Mouse (Mus musculus) MEL (cell line): Measurements from ENCODE around the gene Bnipl. TPM values are rescaled to one million over a fixed set of nuclear protein-coding genes. Genes with fewer than 3 reads are reported as not detected.
A peak's percentile ranks its signal among the peaks of the same experiment; 100 is the strongest.

Source experiments
- DNase-seq: peaks from one replicate; pipeline ENCODE4 v3.0.0; 2011; ENCODE audit warnings: low read depth, low spot score
- H3K27ac ChIP-seq: 2 replicates; pipeline ENCODE4 v1.5.1; 2012; ENCODE audit warnings: low read depth, mild to moderate bottlenecking, control low read depth, low read length, moderate library complexity; ENCODE audit not compliant: control insufficient read depth
- H3K27me3 ChIP-seq, 2 experiments: fragments of 150-350 bp in 1 of 2; sonication (generic) in 1 of 2; 2 replicates each; pipeline ENCODE4 v1.6.1; 2012; ENCODE audit warnings: low read length in 2 of 2, mild to moderate bottlenecking in 2 of 2, improper control_type of control experiment in 1 of 2, moderate library complexity in 1 of 2; ENCODE audit not compliant: insufficient read depth in 2 of 2, control insufficient read depth in 1 of 2
- H3K36me3 ChIP-seq, 2 experiments: 2 replicates each; pipeline ENCODE4 v1.6.1; 2012 to 2014; ENCODE audit warnings: low read length in 2 of 2, improper control_type of control experiment in 1 of 2, inconsistent platforms in 1 of 2, mild to moderate bottlenecking in 1 of 2; ENCODE audit not compliant: insufficient read depth in 2 of 2, control insufficient read depth in 1 of 2
- H3K4me1 ChIP-seq, 2 experiments: fragments of 150-350 bp in 1 of 2; sonication (generic) in 1 of 2; 2 replicates each; pipeline ENCODE4 v1.6.1; 2012; ENCODE audit warnings: low read length in 2 of 2, improper control_type of control experiment in 1 of 2, mild to moderate bottlenecking in 1 of 2; ENCODE audit not compliant: insufficient read depth in 2 of 2, control insufficient read depth in 1 of 2
- H3K4me3 ChIP-seq, 2 experiments: fragments of 150-350 bp in 1 of 2; sonication (generic) in 1 of 2; 2 replicates each; pipeline ENCODE4 v1.5.1; 2012; ENCODE audit warnings: low read depth in 2 of 2, low read length in 2 of 2, mild to moderate bottlenecking in 2 of 2, moderate library complexity in 2 of 2, control low read depth in 1 of 2, improper control_type of control experiment in 1 of 2; ENCODE audit not compliant: control insufficient read depth in 1 of 2, insufficient read depth in 1 of 2
- H3K79me2 ChIP-seq: 2 replicates; pipeline ENCODE4 v1.6.1; 2012; ENCODE audit warnings: mild to moderate bottlenecking, low read length, moderate library complexity; ENCODE audit not compliant: control insufficient read depth, poor library complexity, insufficient read depth
- H3K9ac ChIP-seq: 2 replicates; pipeline ENCODE4 v1.6.1; 2012; ENCODE audit warnings: low read depth, mild to moderate bottlenecking, control low read depth, low read length, moderate library complexity; ENCODE audit not compliant: control insufficient read depth, poor library complexity, severe bottlenecking
- H3K9me3 ChIP-seq: fragments of 150-350 bp; sonication (generic); replicated peaks from 2 replicates; pipeline ENCODE4 v1.6.1; 2012; ENCODE audit warnings: mild to moderate bottlenecking, low read length, improper control_type of control experiment, moderate library complexity; ENCODE audit not compliant: insufficient read depth
- CHD2 ChIP-seq: IDR thresholded peaks from 2 replicates; pipeline ENCODE4 v1.6.1; 2011; ENCODE audit warnings: low read length, improper control_type of control experiment
- E2F4 ChIP-seq: IDR thresholded peaks from 2 replicates; pipeline ENCODE4 v1.6.1; 2011; ENCODE audit warnings: low read depth, low read length, improper control_type of control experiment, borderline replicate concordance
- ELF1 ChIP-seq: IDR thresholded peaks from 2 replicates; pipeline ENCODE4 v1.6.1; 2014; ENCODE audit warnings: low read depth, mild to moderate bottlenecking, inconsistent platforms, low read length, improper control_type of control experiment, moderate library complexity
- EP300 ChIP-seq, 2 experiments: IDR thresholded peaks; 2 replicates each; pipeline ENCODE4 v1.6.1; 2011; ENCODE audit warnings: improper control_type of control experiment in 2 of 2, low read length in 2 of 2, low read depth in 1 of 2, mild to moderate bottlenecking in 1 of 2
- HCFC1 ChIP-seq: IDR thresholded peaks from 2 replicates; pipeline ENCODE4 v1.6.1; 2012; ENCODE audit warnings: low read depth, mild to moderate bottlenecking, inconsistent platforms, low read length, improper control_type of control experiment, moderate library complexity
- JUND ChIP-seq: IDR thresholded peaks from 2 replicates; pipeline ENCODE4 v1.6.1; 2011; ENCODE audit warnings: low read depth, mild to moderate bottlenecking, improper control_type of control experiment, low read length
- KAT2A ChIP-seq: conservative IDR thresholded peaks from 2 replicates; pipeline ENCODE4 v1.6.1; 2012; ENCODE audit warnings: low read depth, low read length, improper control_type of control experiment, inconsistent platforms
- MAFK ChIP-seq: IDR thresholded peaks from 2 replicates; pipeline ENCODE4 v1.6.1; 2011; ENCODE audit warnings: low read depth, mild to moderate bottlenecking, low read length, improper control_type of control experiment, borderline replicate concordance
- MAX ChIP-seq: IDR thresholded peaks from 2 replicates; pipeline ENCODE4 v1.6.1; 2011; ENCODE audit warnings: low read length, improper control_type of control experiment
- MAZ ChIP-seq: IDR thresholded peaks from 2 replicates; pipeline ENCODE4 v1.6.1; 2012; ENCODE audit warnings: low read depth, mild to moderate bottlenecking, inconsistent platforms, low read length, improper control_type of control experiment
- MEF2A ChIP-seq: IDR thresholded peaks from 2 replicates; pipeline ENCODE4 v1.6.1; 2014; ENCODE audit warnings: low read depth, mild to moderate bottlenecking, inconsistent platforms, low read length, improper control_type of control experiment; ENCODE audit not compliant: poor library complexity, insufficient replicate concordance, severe bottlenecking; ENCODE audit errors: extremely low read depth
- MXI1 ChIP-seq: IDR thresholded peaks from 2 replicates; pipeline ENCODE4 v1.6.1; 2011; ENCODE audit warnings: mild to moderate bottlenecking, low read depth, low read length, improper control_type of control experiment
- MYC ChIP-seq: IDR thresholded peaks from 2 replicates; pipeline ENCODE4 v1.6.1; 2011; ENCODE audit warnings: low read depth, mild to moderate bottlenecking, low read length, improper control_type of control experiment, moderate library complexity
- NELFE ChIP-seq: IDR thresholded peaks from 2 replicates; pipeline ENCODE4 v1.6.1; 2011; ENCODE audit warnings: low read depth, low read length, improper control_type of control experiment
- NRF1 ChIP-seq: IDR thresholded peaks from 2 replicates; pipeline ENCODE4 v1.6.1; 2014; ENCODE audit warnings: low read depth, mild to moderate bottlenecking, inconsistent platforms, low read length, improper control_type of control experiment, moderate library complexity; ENCODE audit not compliant: poor library complexity, insufficient read depth, severe bottlenecking
- POLR2A ChIP-seq, 2 experiments: IDR thresholded peaks; 2 replicates each; pipeline ENCODE4 v1.6.1; 2011 to 2012; ENCODE audit warnings: low read length in 2 of 2, mild to moderate bottlenecking in 2 of 2, control low read depth in 1 of 2, improper control_type of control experiment in 1 of 2, low read depth in 1 of 2, moderate library complexity in 1 of 2; ENCODE audit not compliant: control insufficient read depth in 1 of 2, insufficient read depth in 1 of 2, poor library complexity in 1 of 2
- POLR2AphosphoS2 ChIP-seq: IDR thresholded peaks from 2 replicates; pipeline ENCODE4 v1.6.1; 2011; ENCODE audit warnings: low read length, improper control_type of control experiment
- POLR2AphosphoS5 ChIP-seq: IDR thresholded peaks from 2 replicates; pipeline ENCODE4 v1.6.1; 2012; ENCODE audit warnings: low read depth, borderline replicate concordance, mild to moderate bottlenecking, inconsistent platforms, low read length, moderate library complexity, mixed read lengths
- RAD21 ChIP-seq: IDR thresholded peaks from 2 replicates; pipeline ENCODE4 v1.6.1; 2011; ENCODE audit warnings: mild to moderate bottlenecking, low read depth, low read length, improper control_type of control experiment
- RCOR1 ChIP-seq: IDR thresholded peaks from 2 replicates; pipeline ENCODE4 v1.6.1; 2012; ENCODE audit warnings: low read depth, mild to moderate bottlenecking, inconsistent platforms, low read length, improper control_type of control experiment
- SIN3A ChIP-seq: IDR thresholded peaks from 2 replicates; pipeline ENCODE4 v1.6.1; 2012; ENCODE audit warnings: low read length, improper control_type of control experiment, inconsistent platforms
- SMC3 ChIP-seq: IDR thresholded peaks from 2 replicates; pipeline ENCODE4 v1.6.1; 2011; ENCODE audit warnings: low read depth, low read length, improper control_type of control experiment
- TAL1 ChIP-seq: IDR thresholded peaks from 2 replicates; pipeline ENCODE4 v1.6.1; 2012; ENCODE audit warnings: mild to moderate bottlenecking, inconsistent platforms, low read length, moderate library complexity, mixed read lengths
- TBP ChIP-seq: IDR thresholded peaks from 2 replicates; pipeline ENCODE4 v1.8.0; 2011; ENCODE audit warnings: low read depth, low read length, improper control_type of control experiment
- TCF12 ChIP-seq: IDR thresholded peaks from 2 replicates; pipeline ENCODE4 v1.6.1; 2014; ENCODE audit warnings: low read depth, mild to moderate bottlenecking, inconsistent platforms, low read length, improper control_type of control experiment, moderate library complexity
- UBTF ChIP-seq: IDR thresholded peaks from 2 replicates; pipeline ENCODE4 v1.6.1; 2012; ENCODE audit warnings: low read depth, mild to moderate bottlenecking, inconsistent platforms, low read length, improper control_type of control experiment, moderate library complexity, borderline replicate concordance; ENCODE audit not compliant: insufficient read depth
- ZC3H11A ChIP-seq: IDR thresholded peaks from 2 replicates; pipeline ENCODE4 v1.6.1; 2012; ENCODE audit warnings: low read depth, mild to moderate bottlenecking, inconsistent platforms, low read length, improper control_type of control experiment
- ZKSCAN1 ChIP-seq: IDR thresholded peaks from 2 replicates; pipeline ENCODE4 v1.6.1; 2012; ENCODE audit warnings: low read depth, mild to moderate bottlenecking, inconsistent platforms, low read length, improper control_type of control experiment, moderate library complexity
- ZMIZ1 ChIP-seq: IDR thresholded peaks from 2 replicates; pipeline ENCODE4 v1.6.1; 2012; ENCODE audit warnings: low read depth, mild to moderate bottlenecking, inconsistent platforms, low read length, improper control_type of control experiment, moderate library complexity
- ZNF384 ChIP-seq: IDR thresholded peaks from 2 replicates; pipeline ENCODE4 v1.6.1; 2012; ENCODE audit warnings: low read depth, mild to moderate bottlenecking, inconsistent platforms, low read length, improper control_type of control experiment
- polyA plus RNA-seq, 2 experiments: library from polyadenylated mRNA; stranded (reverse) in 1 of 2; unstranded in 1 of 2; fragments of >175 nt in 1 of 2; fragments of >200 nt in 1 of 2; gene quantifications; 2 replicates each; pipeline versions ENCODE4 v1.2.1 to v1.2.4; 2012; ENCODE audit warnings: low replicate concordance in 2 of 2, low read depth in 1 of 2; ENCODE audit not compliant: insufficient read length in 2 of 2, insufficient read depth in 1 of 2, missing spikeins in 1 of 2
- total RNA-seq: library from RNA; depleted of rRNA; stranded (reverse); fragments of 300-350 nt; gene quantifications from 2 replicates; pipeline ENCODE4 v1.2.3, GENCODE M21; 2012

The Bnipl gene
- total and polyA plus RNA-seq, 3 experiments = 0.19 to 0.43 TPM; not detected in 1

- TF ChIP-seq UBTF (no peak), ZMIZ1 (no peak), MAX (no peak; the same call in 1 of the 2 replicates), SIN3A (peak; percentile 59; the same call in 1 of the 2 replicates), RAD21 (no peak), ZKSCAN1 (no peak), MXI1 (peak; percentile 62; the same call in 1 of the 2 replicates), MEF2A (no peak), POLR2AphosphoS2 (no peak; the same call in 1 of the 2 replicates), JUND (no peak), MYC (no peak; the same call in 1 of the 2 replicates), EP300 (IDR thresholded peaks at IDR 0.05; ENCODE audit: low read depth in 1 of 2, low read length in 2 of 2) (peak in 1 of 2 experiments; percentile 61; a peak in 3 of 4 replicates), KAT2A (0 out of 2 replicates have a peak, but pooled peaks have one; percentile 6), RCOR1 (0 out of 2 replicates have a peak, but pooled peaks have one; percentile 27), POLR2AphosphoS5 (no peak), HCFC1 (no peak), SMC3 (no peak)
Measured at GRCm38 (mm10) chr3:95247660-95248336, 3.2 kb downstream of the Bnipl start (continued).

GRCm38 (mm10) chr3:95246465-95247231 lies 4.3 kb downstream of the Bnipl start:
- H3K9me3 ChIP-seq = no peaks in the 10 kb centered on the region
- peak; percentile 100 for DNase-seq
- no peaks in the 10 kb centered on the region for H3K27me3 ChIP-seq
- peaks cover 25 to 32% of the 10 kb centered on the region in 2 experiments for H3K4me1 ChIP-seq
- no peaks in the 10 kb centered on the region for H3K79me2 ChIP-seq
- H3K4me3 ChIP-seq = no peak overlapping the region
- peak overlapping the region; percentile 92 for H3K27ac ChIP-seq
- H3K9ac ChIP-seq = peak overlapping the region; percentile 58
- peaks cover 0 to 25% of the 10 kb centered on the region in 2 experiments; a peak in 2 of 4 replicates for H3K36me3 ChIP-seq
- TF ChIP-seq MAX (peak; percentile 54; the same call in 1 of the 2 replicates), RAD21 (no peak), NRF1 (no peak; the same call in 1 of the 2 replicates), SMC3 (no peak; the same call in 1 of the 2 replicates), CHD2 (no peak), ELF1 (no peak), RCOR1 (peak; percentile 21), TBP (peak; percentile 97), MYC (0 out of 2 replicates have a peak, but pooled peaks have one; percentile 68), KAT2A (no peak), TAL1 (peak; percentile 54), MAZ (peak; percentile 74), ZC3H11A (peak; percentile 20; the same call in 1 of the 2 replicates), ZNF384 (no peak), MAFK (peak; percentile 98), HCFC1 (peak; percentile 14), E2F4 (0 out of 2 replicates have a peak, but pooled peaks have one; percentile 14), NELFE (no peak), POLR2AphosphoS5 (no peak), POLR2A (IDR thresholded peaks at IDR 0.05; ENCODE audit: control insufficient read depth in 1 of 2, insufficient read depth in 1 of 2, low read depth in 1 of 2, low read length in 2 of 2, poor library complexity in 1 of 2) (peak in 1 of 2 experiments; percentile 63; a peak in 2 of 4 replicates), TCF12 (peak; percentile 74), SIN3A (peak; percentile 75)
